Mouse (Mus musculus): ENCODE measurements around the gene Gm5751.
"Not testable (repeated sequence)": the region's sequence is repeated elsewhere in the genome, so short reads cannot be mapped to it uniquely, and the experiment has no call there.

Gene Gm5751

GRCm38 (mm10) chrX:8873953-8874352 is at the start of gene Gm5751:
Gene Gm5751, plus strand, starts transcription at chrX:8874253.
- not testable (repeated sequence) for DNase-seq (ENCODE audit: low spot score in 2 of 2)

- peak; percentile 5 to 26 for DNase-seq (ENCODE audit: low spot score in 2 of 2)
These were observed 42.0 kb upstream of the Gm5751 start for GRCm38 (mm10) chrX:8832043-8832442.

GRCm38 (mm10) chrX:8843694-8844093 is 30.4 kb upstream of the Gm5751 start, which contains the start of gene Gm6592:
Gene Gm6592, plus strand, starts transcription at chrX:8843994.
- DNase-seq (ENCODE audit: low spot score in 2 of 2) = no peak

GRCm38 (mm10) chrX:8852486-8852885 is 21.6 kb upstream of the Gm5751 start:
- no peak for DNase-seq (ENCODE audit: low spot score in 2 of 2)

GRCm38 (mm10) chrX:8864331-8864730 is 9.7 kb upstream of the Gm5751 start:
- DNase-seq (ENCODE audit: low spot score in 2 of 2) = peak; percentile 55 to 72

GRCm38 (mm10) chrX:8884336-8884735 is 10.3 kb downstream of the Gm5751 start:
- no peak for DNase-seq (ENCODE audit: low spot score in 2 of 2)

GRCm38 (mm10) chrX:8891975-8892342 is 17.9 kb downstream of the Gm5751 start:
- no peak for DNase-seq (ENCODE audit: low spot score in 2 of 2)

- peak; percentile 20 to 50 for DNase-seq (ENCODE audit: low spot score in 2 of 2)
These were observed 18.5 kb downstream of the Gm5751 start, which contains the start of gene B630019K06Rik for GRCm38 (mm10) chrX:8892343-8893155. Gene B630019K06Rik, plus strand, starts transcription at chrX:8892382.

- DNase-seq (ENCODE audit: low spot score in 2 of 2) = peak in 1 of 2 experiments; percentile 1
These were observed 19.2 kb downstream of the Gm5751 start for GRCm38 (mm10) chrX:8893182-8893651.

- no peak for DNase-seq (ENCODE audit: low spot score in 2 of 2)
These were observed 26.8 kb downstream of the Gm5751 start for GRCm38 (mm10) chrX:8900823-8901222.

GRCm38 (mm10) chrX:8901906-8902472 is 27.9 kb downstream of the Gm5751 start:
- no peak for DNase-seq (ENCODE audit: low spot score in 2 of 2)

GRCm38 (mm10) chrX:8921080-8921479 is 47.0 kb downstream of the Gm5751 start:
- no peak for DNase-seq (ENCODE audit: low spot score in 2 of 2)

- DNase-seq (ENCODE audit: low spot score in 2 of 2) = no peak
These were observed 48.0 kb downstream of the Gm5751 start for GRCm38 (mm10) chrX:8921813-8922607.

- DNase-seq (ENCODE audit: low spot score in 2 of 2) = no peak
These were observed 53.3 kb downstream of the Gm5751 start for GRCm38 (mm10) chrX:8927308-8927707.

Data from right cerebral cortex, postnatal 36 days (tissue).